Mouse (Mus musculus) olfactory bulb, adult 2 months (tissue): ENCODE measurements at regions not wholly inside any gene's neighbourhood (a gene's known extent, or its start where the extent isn't known, plus 50 kb on each side); places are given as distances from the start of the nearest gene placed in this dataset.

Experiments used
- H3K27ac ChIP-seq: fragments of 200-500 bp; 2 replicates; pipeline ENCODE4 v1.5.1; 2012; ENCODE audit warnings: low read depth, low read length; ENCODE audit not compliant: insufficient read depth
- H3K4me1 ChIP-seq: fragments of 200-500 bp; 2 replicates; pipeline ENCODE4 v1.6.1; 2012; ENCODE audit warnings: low read length; ENCODE audit not compliant: control insufficient read depth, insufficient read depth
- H3K4me3 ChIP-seq: fragments of 200-500 bp; 2 replicates; pipeline ENCODE4 v1.5.1; 2012; ENCODE audit warnings: mild to moderate bottlenecking, low read depth, low read length, moderate library complexity; ENCODE audit not compliant: insufficient read depth
- CTCF ChIP-seq: fragments of 200-500 bp; IDR thresholded peaks from 2 replicates; pipeline ENCODE4 v1.5.1; 2012; ENCODE audit warnings: low read depth, mild to moderate bottlenecking, low read length, moderate library complexity; ENCODE audit not compliant: insufficient read depth
- POLR2A ChIP-seq: fragments of 200-500 bp; IDR thresholded peaks from 2 replicates; pipeline ENCODE4 v1.6.1; 2012; ENCODE audit warnings: mild to moderate bottlenecking, low read depth, low read length, moderate library complexity; ENCODE audit not compliant: insufficient read depth
- WGBS: fragments of 180-500 bp; shearing (Covaris S2); methylation state at CpG from one replicate; pipeline ENCODE4 v1.1.7; 2018; 5-methylcytosine and 5-hydroxymethylcytosine counted together

GRCm38 (mm10) chr8:125311228-125312053 is 257.4 kb downstream of the Disc1 start:
- Histone ChIP-seq H3K27ac (no peak overlapping the region), H3K4me1 (no peaks in the 10 kb centered on the region; the same call in 1 of the 2 replicates), H3K4me3 (no peak overlapping the region)
- WGBS, result 53% methylated on average over 11 of the region's 11 CpGs
- no peak for TF ChIP-seq POLR2A
- TF ChIP-seq CTCF, result no peak
